Mouse (Mus musculus) activated CD4-positive, CD25-positive, alpha-beta regulatory T cell (primary cell): Measurements from ENCODE around the gene Ppil1. TPM values are rescaled to one million over a fixed set of nuclear protein-coding genes. Genes with fewer than 3 reads are reported as not detected.

Source experiments
- polyA plus RNA-seq, 2 experiments: library from polyadenylated mRNA; unstranded; fragments of 100-300 nt; shearing (Covaris generic); gene quantifications; one replicate each; pipeline ENCODE4 v1.2.1; 2017

Ppil1 gene
- 100 to 1,000 TPM in 1 of 2 experiments, 10 to 100 TPM in 1; 88.1 to 114 TPM for polyA plus RNA-seq

DNA sequence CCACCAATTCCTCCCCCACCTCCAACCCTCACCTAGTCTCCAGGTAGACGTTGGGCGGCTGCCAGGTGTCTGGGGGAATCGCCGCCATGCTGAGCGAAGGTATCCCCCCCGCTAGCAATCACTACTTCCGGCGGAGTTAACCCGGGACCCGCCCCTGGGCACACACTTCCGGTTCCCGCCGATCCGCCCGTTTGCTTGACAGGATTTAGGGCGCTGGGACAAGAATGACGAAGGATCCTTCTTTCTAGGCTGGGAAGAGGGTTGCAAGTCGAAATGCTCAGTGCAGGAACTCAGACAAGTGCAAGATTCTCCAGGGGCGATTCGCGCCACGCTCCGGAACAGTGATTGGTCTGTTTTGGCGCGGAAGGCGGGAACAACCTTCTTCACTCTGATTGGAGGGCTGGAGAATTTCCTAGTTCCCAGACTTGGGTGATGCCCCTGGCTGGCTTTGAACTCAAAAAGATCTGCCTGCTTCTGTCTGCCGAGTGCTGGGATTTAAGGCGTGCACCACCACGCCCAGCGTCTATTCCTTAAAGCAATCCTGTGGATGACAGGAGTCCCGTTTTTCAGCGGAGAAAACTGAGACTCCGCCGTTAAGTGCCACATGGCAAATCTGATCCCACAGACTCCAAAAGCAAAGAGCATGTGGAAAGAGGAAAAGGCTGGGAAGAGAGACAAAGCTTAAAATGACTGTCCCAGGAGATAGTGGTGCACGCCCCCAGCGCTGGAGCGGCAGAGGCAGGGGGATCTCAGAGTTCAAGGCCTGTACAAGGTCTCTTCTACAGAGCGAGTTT is at the start of gene Ppil1:
TSS of gene Ppil1 (minus strand) at position 347 of the 794 bp plus-strand sequence.

DNA sequence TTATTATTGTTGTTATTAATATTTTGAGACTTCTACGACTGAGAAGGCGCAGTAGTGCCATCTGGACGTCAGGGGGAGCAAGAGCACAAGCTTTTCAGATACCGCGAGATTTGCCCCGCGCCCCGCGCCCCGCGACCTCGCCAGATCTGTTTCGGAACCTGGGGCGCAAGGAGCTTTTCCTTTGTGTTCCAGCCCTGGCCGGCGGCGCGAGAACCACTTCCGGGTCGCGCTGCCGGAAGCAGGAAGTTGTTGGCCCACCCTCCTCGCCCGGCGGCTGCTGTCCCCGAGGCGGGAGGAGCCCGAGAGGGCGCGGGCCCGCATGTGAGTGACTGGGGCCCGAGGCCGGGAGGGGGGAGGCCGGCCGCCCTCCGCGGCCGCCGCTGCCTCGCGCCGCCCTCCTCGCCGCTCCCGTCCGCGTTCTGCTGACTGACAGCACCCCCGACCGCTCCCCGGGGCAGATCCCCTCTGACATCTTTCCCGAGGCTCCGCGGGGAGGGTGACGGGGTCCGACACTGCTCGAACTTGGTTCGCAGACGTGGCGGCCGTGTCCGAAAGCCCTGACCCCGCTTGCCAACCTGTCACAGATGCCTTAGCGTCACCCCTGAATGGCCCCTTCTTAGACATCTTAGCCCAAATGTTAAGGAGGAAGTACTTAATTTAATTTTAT is 4.8 kb upstream of the Ppil1 start, which contains the start of gene BC004004:
TSS of gene BC004004 (plus strand) at position 107 of the 667 bp plus-strand sequence.

DNA sequence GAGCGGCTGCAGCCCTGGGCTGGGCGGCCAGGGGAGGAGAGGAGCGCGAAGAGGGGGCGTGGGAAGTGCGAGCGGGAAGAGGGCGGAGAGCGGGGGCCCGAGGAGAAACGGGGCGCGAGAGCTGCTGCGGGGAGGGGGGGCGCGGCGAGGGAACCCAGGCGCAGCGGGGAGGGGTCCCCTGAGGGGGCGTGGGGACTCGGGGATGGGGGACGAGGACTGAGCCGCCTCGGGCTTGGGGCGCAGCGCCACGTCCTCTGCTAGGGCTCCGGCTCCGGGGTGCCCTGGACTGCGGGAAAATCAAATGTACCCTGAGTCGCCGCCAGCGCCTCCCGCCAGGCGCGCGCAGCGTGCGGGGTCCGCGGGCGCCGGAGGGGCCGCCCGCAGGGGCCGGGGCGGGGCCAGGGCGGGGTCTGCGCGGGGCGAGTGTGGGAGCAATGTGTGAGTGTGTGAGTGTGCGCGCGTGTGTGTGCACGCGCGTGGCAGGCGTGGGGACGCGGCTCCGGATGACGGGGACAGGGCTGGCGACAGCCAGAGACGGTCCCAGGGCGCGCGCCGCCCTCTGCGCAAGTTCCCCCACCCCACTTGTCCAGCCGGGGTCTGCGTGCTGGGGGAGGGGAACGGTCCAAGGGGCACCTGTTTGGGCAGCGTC is 26.1 kb downstream of the Ppil1 start, which contains the start of gene Cpne5:
TSS of gene Cpne5 (minus strand) at position 396 of the 649 bp plus-strand sequence.

Other genes starting within 250 kb of the Ppil1 start
- 100 to 1,000 TPM; 435 to 483 TPM for gene Srsf3, start 231.6 kb downstream of the Ppil1 start, polyA plus RNA-seq
- 10 to 100 TPM in 1 of 2 experiments, 1 to 10 TPM in 1; 7.9 to 10.7 TPM for gene Cdkn1a, start 173.2 kb downstream of the Ppil1 start, polyA plus RNA-seq
- under 1 TPM; 0.18 to 0.69 TPM for gene Rab44, start 150.0 kb downstream of the Ppil1 start, polyA plus RNA-seq
- under 1 TPM; 0.59 to 0.91 TPM for gene Cpne5, start 26.0 kb downstream of the Ppil1 start, polyA plus RNA-seq
- 100 to 1,000 TPM; 118 to 172 TPM for gene BC004004, start 4.6 kb upstream of the Ppil1 start, polyA plus RNA-seq
- gene Pi16, start 53.5 kb upstream of the Ppil1 start, polyA plus RNA-seq, result under 1 TPM in 1 of 2 experiments, not detected in 1; 0.10 TPM
- gene Mtch1, start 83.7 kb upstream of the Ppil1 start, polyA plus RNA-seq, result 100 to 1,000 TPM; 122 to 156 TPM
- 1 to 10 TPM; 3.5 to 4.1 TPM for gene Fgd2, start 96.7 kb upstream of the Ppil1 start, polyA plus RNA-seq
- gene Pim1, start 226.6 kb upstream of the Ppil1 start, polyA plus RNA-seq, result 10 to 100 TPM; 30.6 to 96.0 TPM